Mouse (Mus musculus) brain, embryonic 14.5 days (tissue): ENCODE measurements at regions not wholly inside any gene's neighbourhood (a gene's known extent, or its start where the extent isn't known, plus 50 kb on each side); places are given as distances from the start of the nearest gene placed in this dataset.
A peak's percentile ranks its signal among the peaks of the same experiment; 100 is the strongest.

Source experiments
- DNase-seq: peaks from one replicate; pipeline ENCODE4 v3.0.0-alpha.2; 2011; ENCODE audit warnings: low read depth
- CTCF ChIP-seq: fragments of 200-500 bp; IDR thresholded peaks from 2 replicates; pipeline ENCODE4 v1.5.1; 2012; ENCODE audit warnings: inconsistent platforms, mild to moderate bottlenecking, moderate library complexity, borderline replicate concordance; ENCODE audit not compliant: insufficient read depth, insufficient read length; ENCODE audit errors: extremely low read depth
- POLR2A ChIP-seq: fragments of 200-500 bp; IDR thresholded peaks from 2 replicates; pipeline ENCODE4 v1.6.1; 2012; ENCODE audit warnings: mild to moderate bottlenecking, inconsistent platforms, borderline replicate concordance; ENCODE audit not compliant: poor library complexity, insufficient read depth, insufficient read length, severe bottlenecking; ENCODE audit errors: extremely low read depth

- TF ChIP-seq CTCF (no peak), POLR2A (no peak)
- no peak for DNase-seq
Measured at GRCm38 (mm10) chr2:169177565-169177964, 222.2 kb upstream of the Zfp64 start.

- DNase-seq: no peak
- no peak for TF ChIP-seq CTCF
- no peak for TF ChIP-seq POLR2A
Measured at GRCm38 (mm10) chr2:169168795-169169194, 213.4 kb upstream of the Zfp64 start.

- no peak for DNase-seq
- TF ChIP-seq CTCF (no peak), POLR2A (no peak)
Measured at GRCm38 (mm10) chr2:169168376-169168775, 213.0 kb upstream of the Zfp64 start.

DNA sequence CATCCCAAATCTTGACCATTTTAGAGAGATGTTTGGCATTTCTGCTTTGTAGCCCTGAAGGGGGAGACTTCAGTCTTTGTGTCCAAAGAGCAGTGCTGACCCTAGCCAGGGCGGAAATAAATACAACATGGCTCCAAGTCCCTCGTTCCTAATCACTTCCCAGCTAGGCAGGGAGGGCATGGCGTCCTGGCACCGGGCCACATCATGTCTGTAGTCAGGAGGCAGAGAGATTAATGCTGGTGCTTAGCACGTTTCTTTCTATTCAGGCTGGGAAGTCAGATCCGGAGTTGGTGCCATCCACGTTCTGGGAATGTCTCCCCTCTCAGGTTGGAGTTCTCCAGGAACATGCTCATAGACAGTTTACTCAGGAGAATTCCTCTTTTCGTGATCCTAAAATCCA, 206.3 kb upstream of the Zfp64 start:
- TF ChIP-seq CTCF (no peak), POLR2A (no peak)
- DNase-seq: peak; percentile 27

- TF ChIP-seq CTCF (no peak), POLR2A (no peak)
- peak; percentile 40 for DNase-seq
Measured at GRCm38 (mm10) chr2:169158760-169159159, 203.4 kb upstream of the Zfp64 start.

DNA sequence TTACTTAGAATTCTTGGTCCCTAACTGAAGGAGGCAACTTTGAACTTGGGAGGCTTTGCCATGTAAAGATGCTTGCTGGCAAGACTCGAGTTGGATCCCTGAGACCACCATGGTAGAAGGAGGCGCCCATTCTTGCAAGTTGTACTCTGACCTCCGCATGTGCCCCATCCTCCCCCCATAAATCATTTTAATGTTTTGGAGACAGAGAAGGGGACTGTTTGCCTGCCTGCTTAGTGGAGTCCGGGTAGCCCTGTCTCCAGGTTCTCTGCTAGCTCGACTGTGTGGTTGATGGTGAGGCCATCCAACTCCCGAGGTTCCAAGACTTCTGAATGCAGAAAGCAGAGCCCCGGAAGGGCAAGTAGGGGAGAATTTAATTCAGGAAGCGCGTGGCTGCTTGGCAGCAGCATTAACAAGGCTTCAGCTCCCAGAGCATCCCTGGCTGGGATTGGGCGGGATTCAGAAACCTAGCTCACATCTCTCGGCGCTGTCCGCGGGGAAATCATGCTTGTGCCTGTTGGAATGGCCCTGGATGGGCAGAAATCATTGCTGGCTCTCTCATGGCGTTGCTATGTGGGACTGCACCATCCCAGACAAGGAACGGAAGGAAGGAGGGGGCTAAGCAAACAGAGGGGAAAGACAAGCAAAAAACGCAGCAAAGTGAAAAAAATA, 202.8 kb upstream of the Zfp64 start:
- TF ChIP-seq POLR2A (no peak), CTCF (no peak)
- peak; percentile 63 for DNase-seq

DNA sequence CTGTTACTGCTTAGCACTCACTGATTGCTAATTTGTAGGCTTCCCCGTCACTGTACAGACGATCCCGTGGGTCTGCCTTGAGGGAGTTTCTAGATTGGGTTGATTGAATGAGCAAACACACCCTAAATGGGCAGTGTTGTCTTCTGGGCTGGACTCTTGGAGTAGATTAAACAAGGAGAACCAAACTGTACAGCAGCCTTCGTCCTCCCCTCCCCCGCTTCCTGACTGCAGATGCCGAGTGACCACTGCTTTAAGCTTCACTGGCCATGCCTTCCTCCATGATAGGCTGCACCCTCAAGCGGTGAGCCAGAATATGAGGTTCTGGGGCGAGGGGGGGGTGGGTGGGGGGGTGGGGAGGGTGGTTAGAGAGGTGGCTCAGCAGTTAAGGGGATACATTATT, 201.5 kb upstream of the Zfp64 start:
- no peak for DNase-seq
- TF ChIP-seq CTCF (no peak), POLR2A (no peak)

DNA sequence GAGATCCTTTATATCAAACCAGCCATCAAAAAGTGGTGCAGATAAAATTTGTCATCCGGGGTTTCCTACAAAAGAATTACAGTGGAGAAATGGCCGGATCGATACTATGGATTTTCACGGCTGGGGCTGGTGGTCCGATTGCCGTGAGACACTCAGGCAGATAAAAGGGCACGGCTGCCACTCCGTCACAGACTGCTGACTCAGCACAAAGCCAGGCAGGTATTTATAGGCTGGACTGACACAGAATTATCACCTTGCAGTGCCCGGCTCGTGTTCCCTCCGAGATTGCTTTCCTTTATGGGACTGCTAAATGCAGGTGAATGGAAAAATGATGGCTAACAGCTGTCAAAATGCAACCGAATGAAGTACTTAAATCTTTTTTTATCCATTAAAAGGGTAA, 199.5 kb upstream of the Zfp64 start:
- peak; percentile 58 for DNase-seq
- TF ChIP-seq POLR2A (no peak), CTCF (no peak)

DNA sequence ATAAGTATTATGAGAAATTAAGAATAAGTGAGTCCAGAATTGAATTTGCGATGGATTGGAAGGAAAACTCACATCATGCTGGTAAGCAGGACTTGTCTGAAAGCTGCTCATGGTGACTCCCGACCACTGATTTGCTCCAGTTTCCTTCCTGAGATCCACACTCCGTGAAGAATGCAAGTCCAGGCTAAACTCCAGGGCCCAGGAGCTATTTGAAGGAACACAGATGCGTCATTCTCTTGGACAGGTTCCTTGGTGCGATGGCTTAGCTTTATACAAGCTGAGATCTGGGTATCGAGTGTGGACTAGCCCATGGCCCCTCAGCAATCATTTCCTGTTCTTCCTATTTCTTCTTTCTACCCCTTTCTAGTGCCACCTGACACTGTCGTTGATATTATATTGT, 192.3 kb upstream of the Zfp64 start:
- no peak for DNase-seq
- TF ChIP-seq POLR2A (no peak), CTCF (no peak)

GRCm38 (mm10) chr2:169142224-169142623, 186.8 kb upstream of the Zfp64 start:
- no peak for DNase-seq
- TF ChIP-seq POLR2A: no peak
- no peak for TF ChIP-seq CTCF

DNA sequence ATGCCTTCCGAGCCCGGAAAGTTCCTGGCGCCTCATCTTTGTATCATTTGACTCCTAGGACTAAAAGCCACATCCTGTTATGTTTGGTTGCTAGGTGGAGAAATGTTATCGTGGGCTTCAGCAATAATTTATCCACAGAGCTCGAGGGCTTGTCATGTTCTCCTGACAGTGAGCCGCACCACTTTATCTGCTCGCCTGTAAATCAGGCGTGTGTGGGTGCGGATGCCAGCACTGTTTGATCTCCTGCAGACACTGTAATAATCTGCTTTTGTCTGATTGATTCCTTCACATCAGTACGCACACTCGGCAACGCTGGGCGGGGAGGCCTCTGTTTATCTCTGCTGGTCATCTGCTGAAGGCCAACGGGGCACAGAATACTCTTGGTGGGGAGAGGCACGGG, 178.5 kb upstream of the Zfp64 start:
- no peak for TF ChIP-seq CTCF
- TF ChIP-seq POLR2A: no peak
- peak; percentile 52 for DNase-seq

DNA sequence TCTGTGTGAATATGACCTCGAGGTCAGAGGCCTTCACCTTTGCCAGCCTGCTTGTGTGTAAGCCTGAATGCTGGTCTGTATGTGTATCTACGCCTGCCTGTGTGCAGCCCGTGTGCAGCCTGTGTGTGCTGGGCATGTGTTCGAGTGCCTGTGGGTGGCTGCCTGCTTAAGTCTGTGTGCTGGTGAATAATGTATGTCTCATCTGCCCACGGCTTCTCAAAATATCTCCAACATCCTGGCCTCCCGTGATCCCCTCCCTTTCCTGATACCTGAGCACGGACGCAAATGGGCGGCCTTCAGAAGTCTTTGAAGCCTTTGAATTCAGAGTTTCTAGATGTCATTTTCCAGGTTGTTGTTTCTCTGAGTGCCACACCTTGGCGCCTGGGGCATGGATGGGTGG, 170.1 kb upstream of the Zfp64 start:
- DNase-seq: no peak
- TF ChIP-seq CTCF (no peak), POLR2A (no peak)
